Mouse (Mus musculus) heart, embryonic 10.5 days (tissue): ENCODE results near the gene Asb9. TPM values are rescaled to one million over a fixed set of nuclear protein-coding genes. Genes with fewer than 3 reads are reported as not detected.

Experiments
- DNase-seq: peaks from one replicate; pipeline ENCODE4 v3.0.0-alpha.2; 2017; ENCODE audit warnings: low spot score
- H3K27ac ChIP-seq: fragments of 300-500 bp; sonication (generic); 2 replicates; pipeline ENCODE4 v1.5.1; 2016; ENCODE audit warnings: mild to moderate bottlenecking
- H3K27me3 ChIP-seq: fragments of 300-500 bp; sonication (generic); 2 replicates; pipeline ENCODE4 v1.6.1; 2016; ENCODE audit warnings: mild to moderate bottlenecking; ENCODE audit not compliant: poor library complexity, insufficient read depth, severe bottlenecking
- H3K36me3 ChIP-seq: fragments of 300-500 bp; sonication (generic); 2 replicates; pipeline ENCODE4 v1.6.1; 2016; ENCODE audit warnings: mild to moderate bottlenecking, moderate library complexity
- H3K4me1 ChIP-seq: fragments of 300-500 bp; sonication (generic); 2 replicates; pipeline ENCODE4 v1.6.1; 2016; ENCODE audit warnings: mild to moderate bottlenecking
- H3K4me3 ChIP-seq: fragments of 300-500 bp; sonication (generic); 2 replicates; pipeline ENCODE4 v1.5.1; 2016; ENCODE audit warnings: mild to moderate bottlenecking, moderate library complexity
- H3K9me3 ChIP-seq: fragments of 300-500 bp; sonication (generic); 2 replicates; pipeline ENCODE4 v1.6.1; 2016; ENCODE audit warnings: mild to moderate bottlenecking, moderate library complexity
- WGBS: fragments of 180-500 bp; shearing (Covaris S2); methylation state at CpG from one replicate; pipeline ENCODE4 v1.1.7; 2016; 5-methylcytosine and 5-hydroxymethylcytosine counted together
- polyA plus RNA-seq: library from polyadenylated mRNA; unstranded; fragments of >200 nt; fragmentation: Nextera tagmentation; extraction: Ambion mirVana; gene quantifications from 2 replicates; pipeline ENCODE4 v1.2.1, GENCODE M21; 2016

Asb9 gene
- 0.46 and 0.64 TPM in 2 replicates for polyA plus RNA-seq

DNA sequence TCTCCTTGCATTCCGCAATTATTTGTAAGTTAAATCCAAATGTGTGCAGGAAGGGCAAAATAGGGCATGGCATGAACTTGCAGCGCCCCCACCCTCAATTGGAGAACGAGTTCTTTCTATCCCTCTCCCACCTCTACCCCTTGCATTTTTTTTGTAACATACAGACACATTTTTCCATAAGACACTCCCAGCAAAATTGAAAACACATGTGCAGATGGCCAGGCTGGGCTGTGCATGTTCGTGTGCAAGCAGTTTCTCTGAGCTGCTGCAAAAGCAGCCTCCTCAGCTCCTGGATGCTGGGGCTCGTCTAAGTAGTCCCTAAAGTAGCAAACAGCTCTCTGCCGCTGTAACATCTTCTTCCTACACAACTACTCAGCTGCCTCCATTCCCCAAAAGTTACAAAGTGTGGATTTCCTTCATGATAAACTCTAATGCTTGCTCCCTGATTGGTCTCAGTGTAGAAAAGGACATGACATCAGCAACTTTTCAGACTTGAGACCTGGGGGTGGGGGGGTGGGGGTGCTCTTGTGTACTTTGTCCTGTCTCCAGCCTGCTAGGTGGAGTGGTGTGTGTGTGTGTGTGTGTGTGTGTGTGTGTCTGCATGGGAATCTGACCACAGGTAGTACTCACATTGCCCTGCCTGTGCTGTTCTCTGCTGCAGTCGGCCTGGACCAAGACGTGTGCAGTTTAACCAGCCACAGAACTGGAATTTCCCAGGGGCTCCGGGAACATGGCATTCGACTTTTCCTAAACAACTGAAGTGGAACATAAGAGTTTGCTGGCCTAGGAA, at the start of gene Asb9:
Gene Asb9, plus strand, starts transcription at position 619 of the 790 bp plus-strand sequence.
- Histone ChIP-seq H3K36me3 (no peaks in the 10 kb centered on the region), H3K4me1 (no peaks in the 10 kb centered on the region), H3K27me3 (no peaks in the 10 kb centered on the region), H3K27ac (no peak within 1 kb of the TSS), H3K9me3 (no peaks in the 10 kb centered on the region), H3K4me3 (no peak within 1 kb of the TSS)
- no peak for DNase-seq
- WGBS: 67% methylated on average over 10 of the region's 10 CpGs

DNA sequence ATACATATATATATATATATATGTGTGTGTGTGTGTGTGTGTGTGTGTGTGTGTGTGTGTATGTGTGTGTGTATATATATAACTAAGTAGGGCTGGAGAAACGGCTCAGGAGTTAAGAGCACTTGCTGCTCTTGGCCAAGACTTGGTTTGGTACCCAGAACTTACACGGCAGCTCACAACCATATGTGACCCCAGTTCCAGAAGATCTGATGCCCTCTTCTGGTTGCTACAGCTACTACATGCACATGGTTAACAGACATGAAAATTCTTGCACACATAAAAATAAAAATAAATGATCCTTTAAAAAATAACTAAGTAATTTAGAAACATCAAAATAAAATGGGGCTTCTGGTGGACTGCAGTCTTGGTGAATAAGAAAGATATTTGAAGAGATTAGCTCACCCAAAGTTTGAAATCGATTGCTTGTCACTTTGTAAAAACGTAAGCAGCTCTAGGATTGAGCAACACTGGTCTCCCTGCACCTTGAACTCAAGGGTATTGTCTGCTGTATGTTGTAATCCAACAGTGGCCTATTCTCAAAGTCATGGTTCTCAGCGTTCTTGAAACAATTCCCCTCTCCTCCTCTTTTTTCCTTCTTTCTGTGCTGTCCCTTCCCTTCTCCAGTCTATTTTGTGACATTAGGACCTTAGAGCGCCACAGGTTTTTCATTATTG, 46.8 kb upstream of the Asb9 start:
- no peak overlapping the region for H3K27ac ChIP-seq
- H3K9me3 ChIP-seq: no peaks in the 10 kb centered on the region
- no peak for DNase-seq
- H3K36me3 ChIP-seq: no peaks in the 10 kb centered on the region
- no peak overlapping the region for H3K4me3 ChIP-seq
- no peaks in the 10 kb centered on the region for H3K27me3 ChIP-seq
- WGBS: 65% methylated on average over 6 of the region's 6 CpGs
- no peaks in the 10 kb centered on the region for H3K4me1 ChIP-seq

DNA sequence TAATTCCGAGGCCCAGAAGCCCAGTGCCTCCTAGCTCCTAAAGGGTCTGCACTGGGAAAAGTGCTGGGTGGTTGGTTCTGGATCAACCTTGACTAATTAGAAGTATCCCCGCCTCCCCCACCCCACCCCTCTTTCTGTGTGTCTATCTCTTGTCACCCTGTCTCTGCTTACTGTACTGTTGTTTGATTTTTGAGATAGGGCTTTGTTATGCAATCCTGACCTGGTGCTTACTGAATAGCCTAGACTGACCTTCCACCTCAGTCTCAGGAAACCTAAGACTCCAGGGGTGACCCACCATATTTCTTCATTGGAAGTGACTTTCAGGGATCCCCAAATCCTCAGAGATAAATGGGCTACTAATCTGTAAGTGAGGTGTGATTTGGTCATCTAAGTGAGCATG, 3.9 kb upstream of the Asb9 start:
- Histone ChIP-seq H3K9me3 (no peaks in the 10 kb centered on the region), H3K27me3 (no peaks in the 10 kb centered on the region), H3K27ac (no peak overlapping the region), H3K4me3 (no peak overlapping the region), H3K36me3 (no peaks in the 10 kb centered on the region), H3K4me1 (no peaks in the 10 kb centered on the region)
- WGBS: 75% methylated on average over 2 of the region's 2 CpGs
- DNase-seq: no peak

DNA sequence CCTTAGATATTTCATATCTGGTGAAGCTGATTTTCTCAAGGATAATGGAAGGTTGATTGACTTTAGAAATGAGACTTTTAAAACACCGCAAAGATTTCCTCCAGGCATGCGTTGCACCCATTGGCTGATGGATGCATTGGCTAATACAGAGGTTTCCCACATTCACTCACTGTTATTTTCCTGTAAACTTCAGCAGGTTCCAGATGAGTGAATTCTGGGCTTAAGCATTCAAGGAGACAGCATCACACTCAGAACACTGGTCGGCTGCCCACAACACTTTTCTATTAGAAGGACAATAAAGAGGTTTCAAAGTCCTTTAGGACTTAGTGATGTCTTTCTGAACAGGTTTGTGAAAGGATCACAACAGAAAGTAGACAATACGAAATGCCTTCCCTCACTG, 941 bp downstream of the Asb9 start:
- Histone ChIP-seq H3K27ac (no peak overlapping the region), H3K4me3 (no peak overlapping the region), H3K9me3 (no peaks in the 10 kb centered on the region), H3K27me3 (no peaks in the 10 kb centered on the region), H3K4me1 (no peaks in the 10 kb centered on the region), H3K36me3 (no peaks in the 10 kb centered on the region)
- WGBS: 86% methylated on average over 4 of the region's 4 CpGs
- DNase-seq: no peak

DNA sequence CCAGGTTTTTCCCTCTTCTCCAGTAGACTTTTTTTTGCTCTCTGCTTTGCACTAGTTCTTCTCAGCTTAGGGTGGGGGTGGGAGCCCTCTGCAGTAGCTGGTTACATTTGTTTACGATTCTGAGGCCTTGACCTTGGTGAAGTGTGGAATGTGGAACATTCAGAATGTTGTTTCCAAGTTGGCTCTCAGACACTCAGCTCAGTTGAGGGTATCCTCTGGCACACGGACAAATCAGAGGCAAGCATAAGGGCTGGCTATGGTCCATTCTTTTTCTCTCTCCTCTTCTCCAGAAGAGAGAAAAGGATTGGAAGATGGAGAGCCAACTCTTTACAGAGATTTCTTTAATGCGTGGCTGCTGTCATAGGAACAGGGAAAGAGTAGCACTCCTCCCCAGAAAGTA, 2.6 kb downstream of the Asb9 start:
- WGBS: 53% methylated on average over 3 of the region's 3 CpGs
- Histone ChIP-seq H3K9me3 (no peaks in the 10 kb centered on the region), H3K4me3 (no peak overlapping the region), H3K4me1 (no peaks in the 10 kb centered on the region), H3K36me3 (no peaks in the 10 kb centered on the region), H3K27ac (no peak overlapping the region), H3K27me3 (no peaks in the 10 kb centered on the region)
- DNase-seq: no peak

DNA sequence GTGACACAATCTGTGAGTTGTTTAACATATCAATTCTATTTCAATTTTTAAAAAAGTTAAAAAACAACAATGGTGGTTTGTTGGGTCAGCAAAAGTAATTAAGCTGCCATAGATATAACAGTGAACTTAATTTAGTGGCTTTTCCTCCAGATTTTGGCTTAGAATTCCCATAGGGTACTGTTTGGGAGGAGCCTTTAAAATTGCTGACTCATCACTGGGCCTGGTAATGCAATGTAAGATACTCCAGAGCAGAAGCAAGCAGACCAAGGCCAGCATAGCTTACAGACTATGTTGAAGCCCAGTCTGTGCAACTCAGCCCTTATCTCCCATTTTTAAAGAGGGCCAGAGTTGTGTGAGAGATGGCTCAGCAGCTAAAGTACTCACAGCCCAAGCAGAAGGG, 16.0 kb downstream of the Asb9 start:
- Histone ChIP-seq H3K4me3 (no peak overlapping the region), H3K27ac (no peak overlapping the region), H3K9me3 (no peaks in the 10 kb centered on the region), H3K36me3 (no peaks in the 10 kb centered on the region), H3K4me1 (no peaks in the 10 kb centered on the region), H3K27me3 (no peaks in the 10 kb centered on the region)
- no peak for DNase-seq

DNA sequence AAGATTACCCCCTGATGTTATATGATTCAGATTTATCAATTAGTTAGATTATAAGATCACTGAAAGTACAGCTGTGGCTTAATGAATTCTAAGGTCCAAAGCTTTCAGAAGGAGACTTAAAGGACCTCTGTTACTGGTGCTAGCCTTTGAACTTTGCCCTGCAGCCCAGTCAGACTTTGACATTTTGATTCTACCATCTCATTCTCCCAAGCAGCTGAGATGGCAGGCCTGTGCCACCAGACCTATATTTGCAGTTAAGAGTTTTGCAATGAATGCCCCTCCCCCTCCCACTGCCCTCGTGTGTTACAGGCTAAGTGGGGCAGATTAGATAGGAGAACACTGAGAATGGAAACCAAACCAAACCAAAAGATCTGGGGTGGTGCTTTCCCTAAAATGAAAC, 20.4 kb downstream of the Asb9 start:
- H3K9me3 ChIP-seq: no peaks in the 10 kb centered on the region
- H3K4me1 ChIP-seq: no peaks in the 10 kb centered on the region
- no peaks in the 10 kb centered on the region for H3K27me3 ChIP-seq
- H3K27ac ChIP-seq: no peak overlapping the region
- no peaks in the 10 kb centered on the region for H3K36me3 ChIP-seq
- H3K4me3 ChIP-seq: no peak overlapping the region
- no peak for DNase-seq
- 30% methylated on average over 1 of the region's 1 CpGs for WGBS

DNA sequence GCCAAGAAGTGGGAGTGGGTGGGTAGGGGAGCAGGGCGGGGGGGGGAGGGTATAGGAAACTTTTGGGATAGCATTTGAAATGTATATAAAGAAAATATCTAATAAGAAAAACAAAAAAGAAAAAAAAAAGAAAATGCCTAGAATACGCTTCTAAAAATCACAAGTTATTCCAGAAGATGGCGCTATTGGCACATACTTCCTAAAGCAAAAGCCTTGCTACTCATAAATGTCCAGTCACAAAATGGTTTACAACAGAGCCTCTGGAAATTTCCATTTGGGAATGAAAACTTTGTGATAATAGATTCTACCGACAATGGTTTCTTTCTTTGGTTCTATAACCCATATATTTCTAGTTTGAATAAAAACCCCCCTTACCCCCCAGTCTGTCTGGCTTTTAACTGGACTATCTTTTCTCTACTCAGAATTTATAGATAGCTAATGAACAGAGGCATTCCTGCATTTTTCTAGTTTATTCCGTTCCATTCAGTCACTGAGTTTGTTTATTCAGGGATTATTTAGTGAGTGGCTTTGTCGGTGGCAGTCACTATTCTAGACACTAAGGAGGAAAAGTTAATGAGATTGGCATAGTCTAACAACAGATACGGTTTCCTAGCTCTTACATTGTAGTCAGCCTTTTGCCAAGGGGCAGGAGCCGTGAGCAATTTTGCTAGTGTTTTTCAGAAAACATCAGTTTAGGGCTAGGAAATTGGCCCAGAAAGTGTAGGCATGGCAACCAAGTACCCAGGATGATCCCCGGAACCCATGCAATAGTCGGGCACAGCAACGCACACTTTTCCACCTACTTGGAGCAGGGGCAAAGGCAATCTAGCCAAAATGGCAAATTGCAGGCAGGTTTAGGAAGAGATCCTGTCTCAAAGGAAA, 35.5 kb downstream of the Asb9 start:
- Histone ChIP-seq H3K4me3 (no peak overlapping the region), H3K27ac (no peak overlapping the region), H3K27me3 (no peaks in the 10 kb centered on the region), H3K36me3 (no peaks in the 10 kb centered on the region), H3K4me1 (no peaks in the 10 kb centered on the region), H3K9me3 (no peaks in the 10 kb centered on the region)
- 57% methylated on average over 11 of the region's 11 CpGs for WGBS
- no peak for DNase-seq

DNA sequence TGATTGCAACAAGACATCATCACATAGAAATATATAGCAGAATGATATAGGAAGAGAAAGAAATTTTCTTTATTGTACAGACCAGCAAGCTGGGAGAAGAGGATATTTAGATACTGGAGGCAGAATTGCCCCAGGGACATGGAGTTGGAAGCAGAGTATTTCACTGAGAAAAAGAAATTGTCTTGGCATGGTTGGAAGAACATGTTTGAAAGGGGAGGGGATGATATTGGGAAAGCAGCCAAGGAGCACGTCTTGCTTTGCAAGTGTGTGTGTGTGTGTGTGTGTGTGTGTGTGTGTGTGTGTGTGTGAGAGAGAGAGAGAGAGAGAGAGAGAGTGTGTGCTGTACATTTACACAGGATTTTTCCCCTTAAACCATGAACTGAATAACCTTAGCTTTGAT, 64.1 kb downstream of the Asb9 start:
- no peaks in the 10 kb centered on the region for H3K9me3 ChIP-seq
- H3K27me3 ChIP-seq: no peaks in the 10 kb centered on the region
- H3K4me1 ChIP-seq: no peaks in the 10 kb centered on the region
- no peaks in the 10 kb centered on the region for H3K36me3 ChIP-seq
- H3K27ac ChIP-seq: no peak overlapping the region
- no peak for DNase-seq
- no peak overlapping the region for H3K4me3 ChIP-seq
- 60% methylated on average over 1 of the region's 1 CpGs for WGBS

DNA sequence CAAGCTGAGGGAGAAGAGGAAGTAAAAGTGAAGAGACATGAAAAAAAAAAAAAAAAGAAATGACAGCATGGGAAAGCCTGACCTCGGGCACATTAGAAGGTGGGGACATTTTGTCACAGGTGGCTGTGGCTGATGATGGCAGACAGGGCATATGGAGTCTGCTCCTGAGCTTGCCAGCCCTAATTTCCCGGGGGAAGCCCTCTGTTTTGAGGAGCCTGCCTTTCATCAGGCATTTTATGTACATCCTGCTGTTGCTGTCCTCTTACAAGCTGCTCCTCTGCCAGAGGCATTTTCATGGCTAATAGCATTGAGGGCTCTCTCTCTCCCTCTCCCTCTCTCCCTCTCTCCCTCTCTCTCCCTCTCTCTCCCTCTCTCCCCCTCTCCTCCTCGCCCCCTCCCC, 70.8 kb downstream of the Asb9 start:
- no peak for DNase-seq
- Histone ChIP-seq H3K4me1 (no peaks in the 10 kb centered on the region), H3K27ac (no peak overlapping the region), H3K27me3 (no peaks in the 10 kb centered on the region), H3K36me3 (no peaks in the 10 kb centered on the region), H3K9me3 (no peaks in the 10 kb centered on the region), H3K4me3 (no peak overlapping the region)
- 55% methylated on average over 2 of the region's 3 CpGs for WGBS
